Mouse (Mus musculus) ES-Bruce4 (cell line): ENCODE data around the gene Gpr25. TPM values are rescaled to one million over a fixed set of nuclear protein-coding genes. Genes with fewer than 3 reads are reported as not detected.

ENCODE experiments used
- H3K27ac ChIP-seq: 2 replicates; pipeline ENCODE4 v1.5.1; 2012; ENCODE audit warnings: low read length, inconsistent platforms; ENCODE audit not compliant: insufficient read depth
- H3K27me3 ChIP-seq: 2 replicates; pipeline ENCODE4 v1.6.1; 2012; ENCODE audit warnings: mild to moderate bottlenecking, low read length, inconsistent platforms; ENCODE audit not compliant: control insufficient read depth, poor library complexity, insufficient read depth, severe bottlenecking
- H3K36me3 ChIP-seq: 2 replicates; pipeline ENCODE4 v1.6.1; 2012; ENCODE audit warnings: inconsistent platforms, mild to moderate bottlenecking, low read length, moderate library complexity; ENCODE audit not compliant: control insufficient read depth, poor library complexity, insufficient read depth, severe bottlenecking
- H3K4me1 ChIP-seq: one replicate; pipeline ENCODE4 v1.8.1; 2011; ENCODE audit warnings: low read length; ENCODE audit not compliant: control insufficient read depth, insufficient read depth
- H3K4me3 ChIP-seq: 2 replicates; pipeline ENCODE4 v1.5.1; 2011; ENCODE audit warnings: low read depth, mild to moderate bottlenecking, low read length
- H3K9ac ChIP-seq: 2 replicates; pipeline ENCODE4 v1.6.1; 2012; ENCODE audit warnings: low read depth, mild to moderate bottlenecking, inconsistent platforms; ENCODE audit not compliant: poor library complexity, severe bottlenecking
- H3K9me3 ChIP-seq: replicated peaks from 2 replicates; pipeline ENCODE4 v1.6.1; 2012; ENCODE audit warnings: mild to moderate bottlenecking, low read length, inconsistent platforms; ENCODE audit not compliant: control insufficient read depth, poor library complexity, insufficient read depth, severe bottlenecking
- CTCF ChIP-seq: IDR thresholded peaks from one replicate; pipeline ENCODE4 v1.8.1; 2011; ENCODE audit warnings: low read depth, low read length
- EP300 ChIP-seq: IDR thresholded peaks from 2 replicates; pipeline ENCODE4 v1.6.1; 2011; ENCODE audit warnings: low read depth, low read length; ENCODE audit not compliant: insufficient read depth
- POLR2A ChIP-seq: IDR thresholded peaks from one replicate; pipeline ENCODE4 v1.8.1; 2011; ENCODE audit warnings: low read length; ENCODE audit not compliant: insufficient read depth
- polyA plus RNA-seq: library from polyadenylated mRNA; stranded (reverse); fragments of >200 nt; gene quantifications from 2 replicates; pipeline ENCODE4 v1.2.4, GENCODE M21; 2011; ENCODE audit warnings: low read depth; ENCODE audit not compliant: missing spikeins, insufficient read depth, insufficient read length

The Gpr25 gene
- polyA plus RNA-seq, 1 experiment, result not detected

DNA sequence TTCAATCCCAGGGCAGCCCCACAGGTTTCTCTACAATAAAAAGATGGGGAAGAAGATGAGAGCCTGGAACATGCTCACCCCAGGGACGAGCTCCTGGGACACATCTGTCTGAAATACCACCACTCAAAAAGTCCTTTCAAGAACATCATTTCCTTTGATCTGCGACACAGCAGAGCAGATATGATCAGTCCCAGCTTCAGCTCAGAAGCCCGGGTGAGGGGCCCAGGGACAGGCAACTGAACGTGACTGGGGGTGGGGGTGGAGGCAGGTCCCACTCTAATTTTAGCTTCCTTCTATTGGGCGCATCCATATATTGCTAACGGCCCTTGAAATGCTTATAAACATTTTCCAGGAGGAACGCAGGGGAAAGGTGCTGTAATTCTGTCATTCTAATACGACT lies 5.0 kb downstream of the Gpr25 start:
- no peak overlapping the region for H3K4me3 ChIP-seq
- no peak overlapping the region for H3K9ac ChIP-seq
- peaks cover 7% of the 10 kb centered on the region; the same call in 1 of the 2 replicates for H3K27me3 ChIP-seq
- H3K36me3 ChIP-seq, result no peaks in the 10 kb centered on the region
- TF ChIP-seq POLR2A, result no peak
- TF ChIP-seq CTCF, result no peak
- no peak for TF ChIP-seq EP300
- no peaks in the 10 kb centered on the region for H3K9me3 ChIP-seq
- H3K27ac ChIP-seq, result no peak overlapping the region
- no peaks in the 10 kb centered on the region for H3K4me1 ChIP-seq

DNA sequence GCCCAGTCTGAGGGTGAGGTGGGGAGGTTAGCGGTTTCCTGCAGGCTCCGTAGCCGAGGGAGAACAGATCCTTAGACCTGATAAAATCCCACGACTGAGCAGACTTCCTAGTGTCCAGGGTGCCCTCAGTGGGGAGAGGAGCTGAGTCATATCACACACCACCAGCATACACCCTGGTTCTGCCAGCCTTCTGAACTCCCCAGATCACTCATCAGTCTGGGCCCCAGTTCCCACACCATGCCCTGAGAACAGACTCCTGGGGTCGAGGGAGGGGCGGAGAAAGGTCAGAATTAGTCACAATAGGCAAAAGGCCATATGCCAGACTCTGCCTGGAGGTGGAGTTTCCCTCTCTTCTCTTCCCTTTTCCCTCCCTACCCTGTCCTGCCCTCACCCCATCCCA lies 5.5 kb downstream of the Gpr25 start:
- Histone ChIP-seq H3K27ac (no peak overlapping the region), H3K36me3 (no peaks in the 10 kb centered on the region), H3K27me3 (peaks cover 7% of the 10 kb centered on the region; the same call in 1 of the 2 replicates), H3K9ac (no peak overlapping the region), H3K9me3 (no peaks in the 10 kb centered on the region), H3K4me1 (no peaks in the 10 kb centered on the region), H3K4me3 (no peak overlapping the region)
- TF ChIP-seq POLR2A, result no peak
- no peak for TF ChIP-seq CTCF
- TF ChIP-seq EP300, result no peak

DNA sequence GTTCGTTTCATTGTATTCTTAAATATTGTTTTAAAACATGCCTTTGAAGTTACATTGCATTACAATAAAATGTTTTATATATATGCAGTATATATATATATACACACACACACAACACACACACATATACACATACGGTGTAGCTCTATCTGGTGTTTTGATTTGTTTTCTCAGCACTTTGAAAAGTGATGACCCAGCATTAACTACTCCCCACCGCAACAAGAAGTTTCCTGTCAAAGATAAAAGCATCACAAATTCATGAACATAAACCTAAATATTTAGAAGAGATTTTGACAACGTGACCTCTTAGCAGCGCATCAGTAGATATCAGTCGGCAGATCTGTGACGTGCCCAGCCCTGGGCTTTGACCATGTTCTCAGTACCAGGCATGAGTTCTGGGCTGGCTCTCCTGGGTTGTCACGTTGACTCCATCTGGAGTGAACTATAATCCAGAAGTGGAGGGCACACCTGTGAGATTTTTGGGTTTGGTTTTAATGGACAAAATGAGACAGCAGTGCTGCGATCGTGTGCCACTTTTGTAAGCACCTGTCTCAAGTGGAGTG lies 6.1 kb downstream of the Gpr25 start:
- no peak for TF ChIP-seq POLR2A
- TF ChIP-seq CTCF, result no peak
- TF ChIP-seq EP300, result no peak
- Histone ChIP-seq H3K27ac (no peak overlapping the region), H3K4me3 (no peak overlapping the region), H3K27me3 (peaks cover 7% of the 10 kb centered on the region; the same call in 1 of the 2 replicates), H3K9me3 (no peaks in the 10 kb centered on the region), H3K9ac (no peak overlapping the region), H3K4me1 (no peaks in the 10 kb centered on the region), H3K36me3 (no peaks in the 10 kb centered on the region)

DNA sequence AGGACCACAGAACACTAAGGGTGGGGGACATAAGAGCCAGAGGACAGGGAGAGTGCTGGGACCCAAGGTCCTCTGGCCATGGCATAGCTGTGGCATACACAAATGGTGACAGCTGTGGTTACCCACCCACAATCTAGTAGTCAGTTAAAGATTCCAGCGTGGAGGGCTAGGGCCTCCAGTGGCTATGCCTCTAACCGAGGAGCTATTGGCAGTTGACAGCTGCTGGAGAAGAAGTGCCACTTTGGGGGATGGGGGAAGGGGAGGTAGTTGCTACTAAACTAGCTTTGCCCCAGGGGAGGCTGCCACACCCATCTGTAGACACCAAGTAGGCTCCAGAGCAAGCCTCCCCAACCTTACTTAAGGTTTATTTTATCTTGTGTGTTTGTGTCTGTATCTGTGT lies 7.2 kb downstream of the Gpr25 start:
- no peaks in the 10 kb centered on the region for H3K27me3 ChIP-seq
- TF ChIP-seq EP300 (no peak), CTCF (no peak), POLR2A (no peak)

DNA sequence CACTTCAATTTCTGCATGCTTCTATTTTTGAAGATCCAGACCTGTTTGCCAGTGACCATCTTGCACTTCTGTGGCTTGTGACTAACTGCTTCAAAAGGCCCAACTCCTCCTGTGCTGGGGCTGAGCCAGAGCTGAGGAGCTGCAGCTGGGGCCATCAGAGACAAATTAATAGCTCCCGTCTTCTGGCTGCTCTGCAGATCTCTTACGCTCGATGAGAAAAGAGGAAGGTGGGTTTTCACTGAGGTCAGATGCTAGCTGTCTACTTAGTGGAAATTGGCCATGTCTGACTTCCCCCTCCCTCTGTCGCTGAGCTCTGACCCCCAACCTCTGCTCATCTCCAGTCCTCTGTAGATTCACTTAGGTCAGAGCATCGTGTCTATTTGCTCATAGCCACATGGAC lies 11.0 kb downstream of the Gpr25 start:
- Histone ChIP-seq H3K4me1 (no peaks in the 10 kb centered on the region), H3K9ac (no peak overlapping the region), H3K27me3 (no peaks in the 10 kb centered on the region), H3K27ac (no peak overlapping the region), H3K4me3 (no peak overlapping the region), H3K9me3 (no peaks in the 10 kb centered on the region), H3K36me3 (no peaks in the 10 kb centered on the region)
- no peak for TF ChIP-seq EP300

More for the DNA sequence above, 7.2 kb downstream of the Gpr25 start:
- Histone ChIP-seq H3K4me1 (no peaks in the 10 kb centered on the region), H3K36me3 (no peaks in the 10 kb centered on the region), H3K27ac (no peak overlapping the region), H3K9me3 (no peaks in the 10 kb centered on the region), H3K4me3 (no peak overlapping the region), H3K9ac (no peak overlapping the region)

DNA sequence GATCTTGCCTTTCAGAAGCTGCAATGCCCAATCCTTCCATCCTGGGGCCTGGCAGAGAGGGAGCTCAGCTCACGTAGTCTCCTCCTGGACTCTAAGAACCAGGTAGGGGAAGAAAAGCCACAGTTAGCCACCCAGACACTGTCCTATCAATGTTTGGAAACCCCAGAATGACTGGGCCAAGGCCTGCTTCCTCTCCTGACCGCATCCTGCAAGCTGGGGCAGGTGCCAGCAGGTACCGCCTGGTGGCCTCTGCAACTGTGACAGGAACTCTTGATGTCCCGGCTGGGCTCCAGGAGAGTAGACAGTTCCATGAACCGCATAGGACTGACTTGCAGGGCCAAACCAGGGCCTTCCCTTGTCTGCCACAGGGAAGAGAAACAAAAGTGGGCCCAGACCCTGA lies 13.3 kb downstream of the Gpr25 start:
- Histone ChIP-seq H3K27me3 (no peaks in the 10 kb centered on the region), H3K9ac (no peak overlapping the region), H3K4me3 (no peak overlapping the region), H3K4me1 (no peaks in the 10 kb centered on the region), H3K36me3 (no peaks in the 10 kb centered on the region), H3K27ac (no peak overlapping the region), H3K9me3 (no peaks in the 10 kb centered on the region)
- TF ChIP-seq POLR2A, result no peak
- no peak for TF ChIP-seq EP300
- TF ChIP-seq CTCF, result no peak
